Mouse (Mus musculus): ENCODE measurements around the gene Aff4. TPM values are rescaled to one million over a fixed set of nuclear protein-coding genes. Genes with fewer than 3 reads are reported as not detected.

The Aff4 gene
- total and polyA plus RNA-seq, 3 experiments, result 19.8 to 50.6 (median 22.1) TPM

- Histone ChIP-seq H3K79me2 (replicated peaks; ENCODE audit: control insufficient read depth, extremely low read depth, insufficient read depth, poor library complexity, severe bottlenecking) (no peaks in the 10 kb centered on the region), H3K4me2 (ENCODE audit: insufficient read depth, low read depth, poor library complexity, severe bottlenecking) (no peak overlapping the region), H3K9me3 (replicated peaks; ENCODE audit: low read length) (no peaks in the 10 kb centered on the region), H3K27ac (ENCODE audit: insufficient read depth, low read depth) (no peak overlapping the region), H3K36me3 (replicated peaks in 1 of 2; ENCODE audit: control insufficient read depth in 1 of 2, insufficient read depth in 1 of 2, low read length in 1 of 2) (no peaks in the 10 kb centered on the region), H3K4me3 (replicated peaks in 1 of 3; ENCODE audit: low read depth in 2 of 3, low read length in 2 of 3, poor library complexity in 1 of 3) (no peak overlapping the region), H3K4me1 (ENCODE audit: control insufficient read depth in 1 of 2, insufficient read depth in 2 of 2) (peaks cover 0 to 9% of the 10 kb centered on the region in 2 experiments; a peak in 2 of 4 replicates), H3K9ac (ENCODE audit: insufficient read depth, low read depth) (no peak overlapping the region), H3K27me3 (replicated peaks) (peaks cover 7% of the 10 kb centered on the region)
- TF ChIP-seq ZC3H11A (IDR thresholded peaks at IDR 0.05; ENCODE audit: low read depth, low read length) (no peak), MAX (IDR thresholded peaks at IDR 0.05; ENCODE audit: low read length) (no peak), TBP (conservative IDR thresholded peaks at IDR 0.05; ENCODE audit: low read depth, low read length) (no peak)
- dilution Hi-C loops (cut with MboI; ENCODE audit: extremely low pct_ligation_motif_present, extremely low pct_unique_long_range_greater_than_20kb, low sequenced_read_pairs) (no loop called here), in situ Hi-C loops (cut with MboI; ENCODE audit: low pct_ligation_motif_present, low pct_unique_long_range_greater_than_20kb, low sequenced_read_pairs) (no loop called here)
- no peak for DNase-seq (ENCODE audit: extremely low read depth)
Observed at GRCm38 (mm10) chr11:53342711-53343110, 7.9 kb upstream of the Aff4 start.

GRCm38 (mm10) chr11:53345328-53345727 lies 5.3 kb upstream of the Aff4 start:
- no peak for DNase-seq (ENCODE audit: extremely low read depth)
- dilution Hi-C loops (cut with MboI; ENCODE audit: extremely low pct_ligation_motif_present, extremely low pct_unique_long_range_greater_than_20kb, low sequenced_read_pairs), result no loop called here
- in situ Hi-C loops (cut with MboI; ENCODE audit: low pct_ligation_motif_present, low pct_unique_long_range_greater_than_20kb, low sequenced_read_pairs), result no loop called here
- peaks cover 0 to 9% of the 10 kb centered on the region in 2 experiments; a peak in 2 of 4 replicates for H3K4me1 ChIP-seq (ENCODE audit: control insufficient read depth in 1 of 2, insufficient read depth in 2 of 2)
- no peak overlapping the region for H3K27ac ChIP-seq (ENCODE audit: insufficient read depth, low read depth)
- H3K4me2 ChIP-seq (ENCODE audit: insufficient read depth, low read depth, poor library complexity, severe bottlenecking), result no peak overlapping the region
- H3K9me3 ChIP-seq (replicated peaks; ENCODE audit: low read length), result no peaks in the 10 kb centered on the region
- no peak overlapping the region for H3K4me3 ChIP-seq (replicated peaks in 1 of 3; ENCODE audit: low read depth in 2 of 3, low read length in 2 of 3, poor library complexity in 1 of 3)
- TF ChIP-seq ZKSCAN1 (IDR thresholded peaks at IDR 0.05; ENCODE audit: borderline replicate concordance, low read depth, low read length) (no peak), ETS1 (conservative IDR thresholded peaks at IDR 0.05; ENCODE audit: low read depth, low read length) (no peak), HCFC1 (IDR thresholded peaks at IDR 0.05; ENCODE audit: low read depth, low read length) (no peak), USF1 (IDR thresholded peaks at IDR 0.05; ENCODE audit: low read depth, low read length) (no peak), SMC3 (IDR thresholded peaks at IDR 0.05; ENCODE audit: low read depth, low read length) (no peak), RCOR1 (conservative IDR thresholded peaks at IDR 0.05; ENCODE audit: low read depth, low read length) (no peak), RAD21 (IDR thresholded peaks at IDR 0.05; ENCODE audit: low read depth, low read length) (no peak), NELFE (IDR thresholded peaks at IDR 0.05; ENCODE audit: low read depth, low read length) (no peak), POLR2AphosphoS2 (IDR thresholded peaks at IDR 0.05; ENCODE audit: low read depth, low read length) (no peak), ZMIZ1 (IDR thresholded peaks at IDR 0.05; ENCODE audit: low read depth, low read length) (no peak)
- no peak overlapping the region for H3K9ac ChIP-seq (ENCODE audit: insufficient read depth, low read depth)
- peaks cover 29% of the 10 kb centered on the region for H3K27me3 ChIP-seq (replicated peaks)
- no peaks in the 10 kb centered on the region for H3K36me3 ChIP-seq (replicated peaks in 1 of 2; ENCODE audit: control insufficient read depth in 1 of 2, insufficient read depth in 1 of 2, low read length in 1 of 2)
- no peaks in the 10 kb centered on the region for H3K79me2 ChIP-seq (replicated peaks; ENCODE audit: control insufficient read depth, extremely low read depth, insufficient read depth, poor library complexity, severe bottlenecking)

DNA sequence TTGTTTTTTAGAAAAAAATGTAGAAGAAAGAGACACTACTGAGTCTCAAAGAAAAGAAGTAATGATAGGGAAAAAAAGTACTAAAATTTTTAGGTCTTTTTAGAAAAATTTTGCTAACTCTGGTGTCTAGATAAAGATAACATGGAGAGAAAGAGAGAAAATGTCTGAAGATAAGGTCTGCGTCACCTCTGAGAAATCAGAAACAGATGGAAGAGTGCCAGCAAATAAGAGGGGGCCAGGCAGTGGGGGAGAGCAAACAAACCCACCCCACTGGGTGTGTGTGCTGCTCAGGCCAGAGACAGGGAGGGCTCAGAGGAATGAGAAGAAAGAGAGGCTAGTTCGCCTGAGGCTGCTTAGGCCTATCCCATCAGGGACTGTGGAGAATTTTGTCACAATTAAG lies 4.9 kb upstream of the Aff4 start:
- TF ChIP-seq KAT2A (IDR thresholded peaks at IDR 0.05; ENCODE audit: insufficient replicate concordance, low read length), result no peak
- no peak for TF ChIP-seq MEF2A (IDR thresholded peaks at IDR 0.05; ENCODE audit: borderline replicate concordance, low read depth, low read length)
- no peak for TF ChIP-seq TBP (conservative IDR thresholded peaks at IDR 0.05; ENCODE audit: low read depth, low read length)
- no peak for TF ChIP-seq UBTF (IDR thresholded peaks at IDR 0.05; ENCODE audit: low read depth, low read length)
- no peak for TF ChIP-seq MXI1 (IDR thresholded peaks at IDR 0.05; ENCODE audit: low read depth, low read length)
- TF ChIP-seq ZC3H11A (IDR thresholded peaks at IDR 0.05; ENCODE audit: low read depth, low read length), result no peak
- TF ChIP-seq E2F4 (IDR thresholded peaks at IDR 0.05; ENCODE audit: insufficient replicate concordance, low read depth, low read length), result no peak
- no peak for TF ChIP-seq CHD1 (IDR thresholded peaks at IDR 0.05; ENCODE audit: low read depth, low read length)
- no peak for TF ChIP-seq PAX5 (IDR thresholded peaks at IDR 0.05; ENCODE audit: low read length)
- TF ChIP-seq ZNF384 (IDR thresholded peaks at IDR 0.05; ENCODE audit: low read depth, low read length), result no peak
- TF ChIP-seq SIN3A (IDR thresholded peaks at IDR 0.05; ENCODE audit: low read length), result no peak
- no peak for TF ChIP-seq POLR2A (IDR thresholded peaks at IDR 0.05; ENCODE audit: low read depth, low read length)
- no peaks in the 10 kb centered on the region for H3K79me2 ChIP-seq (replicated peaks; ENCODE audit: control insufficient read depth, extremely low read depth, insufficient read depth, poor library complexity, severe bottlenecking)
- H3K9ac ChIP-seq (ENCODE audit: insufficient read depth, low read depth), result no peak overlapping the region
- no peaks in the 10 kb centered on the region for H3K36me3 ChIP-seq (replicated peaks in 1 of 2; ENCODE audit: control insufficient read depth in 1 of 2, insufficient read depth in 1 of 2, low read length in 1 of 2)
- no peak overlapping the region for H3K4me3 ChIP-seq (replicated peaks in 1 of 3; ENCODE audit: low read depth in 2 of 3, low read length in 2 of 3, poor library complexity in 1 of 3)
- in situ Hi-C loops (cut with MboI; ENCODE audit: low pct_ligation_motif_present, low pct_unique_long_range_greater_than_20kb, low sequenced_read_pairs), result no loop called here
- H3K9me3 ChIP-seq (replicated peaks; ENCODE audit: low read length), result no peaks in the 10 kb centered on the region
- dilution Hi-C loops (cut with MboI; ENCODE audit: extremely low pct_ligation_motif_present, extremely low pct_unique_long_range_greater_than_20kb, low sequenced_read_pairs), result no loop called here
- no peak overlapping the region for H3K4me2 ChIP-seq (ENCODE audit: insufficient read depth, low read depth, poor library complexity, severe bottlenecking)
- DNase-seq (ENCODE audit: extremely low read depth), result no peak
- H3K27me3 ChIP-seq (replicated peaks), result peaks cover 29% of the 10 kb centered on the region
- H3K27ac ChIP-seq (ENCODE audit: insufficient read depth, low read depth), result no peak overlapping the region
- H3K4me1 ChIP-seq (ENCODE audit: control insufficient read depth in 1 of 2, insufficient read depth in 2 of 2), result peaks cover 0 to 9% of the 10 kb centered on the region in 2 experiments; a peak in 2 of 4 replicates
